Mouse (Mus musculus) right cerebral cortex, postnatal 25 days (tissue): Measurements from ENCODE around the gene Alk.

Experiments
- DNase-seq: peaks from one replicate; pipeline ENCODE4 v3.0.0; 2022

Gene Alk

DNA sequence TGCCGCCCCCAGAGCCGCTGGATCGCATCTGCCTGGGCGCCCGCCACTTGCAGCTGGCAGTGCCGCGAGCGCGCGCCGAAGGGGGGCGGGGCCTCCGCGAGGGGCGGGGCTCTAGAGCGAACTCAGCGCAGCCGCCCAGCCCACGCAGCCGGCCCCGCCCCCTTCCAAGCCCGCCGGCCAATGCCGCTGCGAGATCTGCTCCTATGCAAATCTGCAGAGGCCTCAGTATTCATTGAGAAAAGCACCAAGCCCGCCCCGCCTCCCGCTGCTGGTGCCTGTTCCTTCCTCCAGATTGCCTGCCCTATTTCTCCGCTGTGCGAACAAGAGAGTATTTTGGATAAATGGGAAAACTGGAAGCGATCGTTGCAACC is at the start of gene Alk:
Alk (minus strand) TSS at position 18 of the 371 bp plus-strand sequence.
- DNase-seq: peak; percentile 87

DNA sequence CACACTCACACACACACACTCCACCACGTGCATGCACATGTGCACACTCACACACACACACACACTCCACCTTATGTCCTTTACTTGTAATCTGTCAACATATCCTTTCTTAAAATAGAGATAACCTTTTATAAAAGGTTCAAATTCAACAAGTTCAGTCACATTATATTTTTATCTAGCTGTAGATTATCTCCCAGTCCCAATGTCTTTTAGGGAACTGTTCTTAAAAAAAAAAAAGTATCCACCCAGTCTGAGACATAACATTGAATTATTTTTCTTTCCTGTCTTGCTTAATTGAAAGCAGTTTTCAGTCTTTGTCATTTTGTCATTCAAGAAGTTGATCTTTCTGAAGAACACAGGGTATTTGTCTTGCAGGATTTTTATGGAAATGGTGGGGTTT is 48.4 kb upstream of the Alk start:
- no peak for DNase-seq

DNA sequence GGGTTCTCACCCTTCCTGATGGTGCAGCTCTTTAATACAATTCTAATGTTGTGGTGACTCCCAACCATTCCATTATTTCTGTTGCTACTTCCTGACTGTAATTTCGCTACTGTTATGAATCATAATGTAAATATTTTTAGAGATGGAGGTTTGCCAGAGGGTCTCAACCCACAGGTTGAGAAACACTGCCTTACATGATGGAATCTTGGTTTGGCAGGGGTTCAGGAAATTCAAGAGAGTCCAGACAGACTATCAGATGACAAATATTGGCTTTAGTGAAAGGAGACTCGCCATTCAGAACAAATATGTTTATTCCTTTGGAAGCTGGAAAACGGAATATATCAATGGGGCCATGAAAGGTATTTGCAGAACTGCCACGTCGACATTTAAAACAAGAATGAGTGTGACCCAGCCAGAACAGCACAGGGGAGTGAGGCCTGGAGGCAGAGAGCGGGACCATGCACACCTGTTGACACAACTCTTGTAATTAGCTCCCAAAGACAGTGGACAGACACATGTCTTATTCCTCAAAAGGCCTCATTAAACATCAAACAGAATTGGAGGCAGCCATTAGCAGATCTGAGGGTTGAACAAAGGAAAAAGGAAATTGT is 44.3 kb upstream of the Alk start:
- DNase-seq: no peak

DNA sequence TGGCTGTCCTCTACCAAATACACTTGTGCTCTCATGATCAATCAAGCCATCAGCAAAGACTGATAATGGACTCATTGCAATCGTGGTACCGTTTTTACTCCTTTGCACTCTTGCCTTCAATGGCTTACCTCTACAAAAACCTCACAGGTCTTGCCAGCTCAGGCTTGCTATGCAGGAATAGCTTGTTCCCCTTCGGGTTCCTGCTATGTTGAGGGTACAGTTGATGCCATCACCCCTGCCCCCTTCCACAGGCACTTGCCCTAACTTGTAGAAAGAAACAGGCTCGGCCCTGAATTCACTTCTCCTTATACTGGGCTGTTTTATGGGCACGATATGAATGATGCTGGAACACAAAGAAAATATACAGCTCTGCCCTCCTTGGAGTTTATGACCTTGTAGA is 41.7 kb upstream of the Alk start:
- no peak for DNase-seq

DNA sequence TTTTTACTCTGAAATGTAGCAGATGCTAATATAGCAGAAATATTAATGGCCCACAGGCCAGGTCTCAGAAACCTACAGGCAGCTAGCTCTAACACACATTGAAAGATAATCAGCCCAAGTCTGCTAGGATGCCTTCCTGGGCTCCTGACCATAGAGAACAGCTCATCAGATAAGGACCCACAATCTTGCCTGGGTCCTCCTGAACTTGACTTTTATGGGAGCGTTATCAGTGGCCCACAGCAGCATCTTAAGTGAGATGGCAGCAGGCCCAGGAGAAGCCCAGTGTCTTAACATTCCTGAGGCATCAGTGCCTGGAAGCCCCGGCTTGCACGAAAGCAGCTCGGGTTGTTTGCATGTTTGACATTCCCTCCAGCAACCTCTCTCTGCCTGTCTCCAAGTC is 35.7 kb upstream of the Alk start:
- DNase-seq: no peak

DNA sequence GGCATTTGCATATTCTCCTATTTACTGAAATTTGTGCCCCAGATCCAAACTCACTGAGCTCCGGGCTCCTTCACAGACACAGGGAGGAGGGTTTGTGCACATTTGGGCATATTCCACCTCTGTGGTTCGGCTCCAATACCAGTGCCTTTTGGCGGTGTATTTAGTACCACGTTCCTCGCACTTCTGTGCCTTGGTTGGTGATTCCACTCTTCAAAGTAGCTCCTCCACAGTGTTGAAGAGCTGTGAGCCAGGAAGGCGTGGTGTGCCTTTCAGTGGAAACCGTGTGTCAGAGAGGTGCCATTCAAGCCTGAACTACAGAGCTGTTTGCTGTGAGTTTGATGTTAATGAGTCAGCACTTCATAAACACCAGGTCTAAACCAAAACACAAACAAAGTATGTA is 35.0 kb upstream of the Alk start:
- DNase-seq: no peak

DNA sequence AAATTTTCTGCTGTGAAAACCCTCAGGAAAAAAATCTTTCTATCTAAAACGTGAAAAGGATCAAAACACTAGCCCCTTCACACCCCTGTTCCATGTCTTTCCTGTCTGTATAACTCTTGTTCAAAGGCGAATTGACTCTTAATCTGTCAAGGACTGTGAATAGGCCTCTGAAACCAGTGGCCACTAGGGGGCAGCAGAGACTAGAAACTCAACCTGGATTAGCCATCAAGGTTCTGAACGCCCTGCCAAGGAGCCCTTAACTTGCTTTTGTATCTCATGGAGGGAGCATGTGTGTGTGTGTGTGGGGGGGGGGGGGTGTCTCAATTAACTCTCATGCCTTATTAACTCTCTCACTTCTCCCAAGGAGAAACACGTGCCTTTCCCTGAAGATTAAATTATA is 1.8 kb upstream of the Alk start:
- peak; percentile 72 for DNase-seq

DNA sequence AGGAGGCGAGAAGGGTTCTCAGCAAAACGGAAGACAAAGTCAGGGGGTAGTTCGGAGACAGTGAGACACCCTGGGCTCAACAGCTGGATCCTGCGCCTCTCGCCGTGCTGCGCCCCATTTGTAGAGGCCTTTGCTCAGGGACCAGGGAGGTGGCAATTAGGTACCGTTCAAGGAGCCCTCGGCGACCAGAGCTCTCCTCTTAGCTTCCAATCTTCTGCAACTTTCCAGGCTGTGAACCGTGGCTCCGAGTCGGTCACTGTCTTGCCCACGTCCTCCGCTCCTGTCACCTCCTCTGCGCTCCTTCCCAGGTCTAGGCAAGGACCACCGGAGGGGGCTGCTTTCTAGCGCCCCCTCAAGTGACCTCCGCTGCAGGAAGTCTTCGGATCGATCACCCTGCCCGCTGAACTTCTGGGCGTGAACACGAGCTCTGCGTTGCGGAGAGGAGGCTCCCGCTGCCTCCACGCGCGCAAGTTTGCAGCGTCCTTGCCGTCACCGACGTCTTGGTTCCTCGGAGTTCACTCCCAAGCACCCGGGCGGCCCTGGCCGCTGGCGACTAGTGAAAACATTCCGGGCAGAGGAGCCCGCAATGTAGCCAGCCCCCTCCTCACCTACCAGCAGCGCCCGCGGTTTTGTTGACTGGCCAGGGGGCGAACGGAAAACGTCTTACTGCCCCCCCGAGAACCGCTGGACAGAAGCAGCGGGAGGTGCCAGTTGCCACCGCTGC is 379 bp downstream of the Alk start:
- no peak for DNase-seq

DNA sequence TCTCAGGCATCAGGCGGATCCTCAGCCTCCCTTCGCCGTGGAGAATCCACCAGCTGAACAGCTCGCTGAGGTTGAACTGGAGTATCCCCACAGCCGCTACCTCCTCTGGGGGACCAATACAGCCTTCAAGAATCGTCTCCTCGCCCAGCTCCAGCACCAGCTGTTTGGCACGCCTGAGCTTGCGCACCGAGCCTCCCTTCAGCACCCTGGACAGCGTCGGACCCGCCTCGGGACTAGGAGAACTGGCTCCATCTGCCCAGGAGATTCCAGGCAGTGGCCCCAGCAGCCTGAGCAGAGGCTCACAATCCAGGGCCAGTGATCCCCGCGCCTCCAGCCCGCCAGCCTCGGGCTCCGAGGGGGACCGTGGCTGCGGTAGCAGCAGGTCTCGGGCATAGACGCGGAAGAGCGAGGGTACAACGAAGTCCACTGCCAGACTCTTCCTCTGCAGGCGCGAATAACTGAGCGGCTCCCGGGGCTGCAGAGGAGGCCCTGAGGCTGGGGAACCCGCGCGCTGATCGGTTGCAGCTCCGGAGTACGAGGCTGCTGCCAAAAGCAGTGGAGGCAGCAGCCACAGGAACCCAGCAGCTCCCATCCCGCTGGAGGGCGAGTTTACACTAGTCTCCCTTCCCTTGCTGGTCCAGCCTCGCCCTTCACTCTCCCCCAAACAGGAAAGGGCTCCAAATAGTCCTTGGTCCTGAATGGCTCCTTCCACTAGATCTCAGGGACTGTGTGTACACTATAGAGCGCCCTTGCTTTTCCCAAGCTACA is 1.1 kb downstream of the Alk start:
- peak; percentile 36 for DNase-seq

DNA sequence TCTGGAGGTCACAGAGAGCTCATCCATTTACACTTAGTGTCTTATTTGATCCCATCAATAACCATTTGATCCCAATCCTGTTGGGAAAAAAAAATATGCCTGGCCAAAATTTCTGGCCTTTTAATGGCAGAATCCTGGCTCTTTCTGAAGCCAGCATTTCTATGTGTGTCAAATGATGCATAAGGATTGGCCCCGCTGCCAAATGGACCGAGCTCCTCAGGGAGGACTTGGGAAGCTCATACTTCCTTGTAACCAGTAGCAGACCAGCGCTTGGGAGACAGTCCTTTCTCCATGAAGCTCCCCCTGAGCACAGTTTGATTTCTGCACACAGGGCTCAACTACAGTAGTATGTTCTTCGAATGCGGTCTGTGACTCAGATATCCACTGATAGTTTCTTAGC is 3.6 kb downstream of the Alk start:
- DNase-seq: no peak

DNA sequence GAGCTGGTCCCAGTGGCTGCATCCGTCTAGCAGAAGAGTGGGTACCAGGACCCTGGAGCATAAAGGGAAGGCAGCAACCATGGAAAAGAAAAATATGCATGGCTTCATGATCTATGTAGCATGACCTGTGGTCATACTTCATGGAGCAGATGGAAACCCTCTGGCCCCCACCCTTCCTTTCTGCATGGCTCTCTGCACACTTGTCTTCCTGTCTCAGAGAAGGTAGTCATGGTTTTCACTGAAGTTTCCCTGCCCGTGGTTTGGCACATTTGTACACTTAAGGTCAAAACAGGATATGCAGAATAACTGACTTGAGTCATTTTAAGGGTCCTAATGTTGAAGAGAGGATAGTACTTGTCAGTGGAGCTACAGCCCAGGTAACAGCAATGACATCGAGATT is 16.8 kb downstream of the Alk start:
- no peak for DNase-seq

DNA sequence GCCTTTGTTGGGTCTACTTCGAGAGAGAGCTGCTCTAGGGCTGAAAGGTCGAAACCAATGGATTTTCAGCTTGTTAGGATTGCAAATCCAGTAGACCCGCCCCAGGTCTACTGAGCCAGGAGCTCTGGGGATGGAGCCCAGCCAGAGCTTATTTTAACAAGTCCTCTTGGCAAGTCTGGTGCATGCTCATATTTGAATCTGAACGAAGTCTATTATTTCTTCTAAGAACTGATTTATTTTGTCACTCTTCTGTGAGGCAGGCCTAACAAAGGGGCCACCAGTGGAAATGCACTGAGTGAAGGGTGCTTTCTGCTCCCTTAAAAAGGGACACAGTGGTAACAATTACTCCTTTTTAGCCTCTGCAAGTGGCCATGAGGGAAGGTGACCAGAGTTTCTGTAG is 24.3 kb downstream of the Alk start:
- DNase-seq: no peak

DNA sequence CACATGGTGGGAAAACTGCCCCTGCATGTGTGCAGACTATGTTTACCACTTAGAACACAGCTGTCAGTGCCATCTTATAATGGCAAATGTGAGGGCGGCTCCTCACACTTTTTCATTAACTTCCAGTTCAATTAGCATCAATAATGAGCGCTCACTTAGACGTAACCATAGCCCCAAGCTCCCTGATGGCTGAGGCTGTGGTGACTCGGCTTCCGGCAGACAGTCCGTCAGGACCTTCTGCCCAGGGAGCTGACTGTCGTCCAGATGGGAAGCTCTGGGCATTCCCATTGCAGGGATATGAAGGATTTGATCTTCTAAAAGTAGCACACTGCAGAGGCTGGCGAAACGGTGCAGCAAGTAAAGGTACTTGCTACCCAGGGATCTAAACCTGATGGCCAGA is 25.1 kb downstream of the Alk start:
- DNase-seq: no peak

DNA sequence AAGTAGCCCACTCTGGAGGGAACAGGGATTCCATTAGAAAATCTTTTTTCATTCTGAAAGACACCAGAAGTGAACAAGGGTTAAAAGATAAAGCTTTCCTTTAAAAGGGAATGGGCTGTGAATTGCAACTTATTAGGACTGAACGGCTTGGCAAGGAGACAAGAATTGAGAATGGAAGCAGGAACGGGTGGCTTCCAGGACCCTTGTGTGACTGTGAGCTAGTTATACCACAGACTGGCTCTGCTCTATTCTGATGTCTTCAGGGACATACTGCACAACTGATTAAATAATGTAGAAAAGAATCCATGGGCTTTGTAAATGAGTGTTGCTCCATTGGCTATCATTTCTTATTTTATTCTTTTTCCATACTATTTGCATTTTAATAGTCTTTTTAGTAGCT is 33.0 kb downstream of the Alk start:
- DNase-seq: no peak

DNA sequence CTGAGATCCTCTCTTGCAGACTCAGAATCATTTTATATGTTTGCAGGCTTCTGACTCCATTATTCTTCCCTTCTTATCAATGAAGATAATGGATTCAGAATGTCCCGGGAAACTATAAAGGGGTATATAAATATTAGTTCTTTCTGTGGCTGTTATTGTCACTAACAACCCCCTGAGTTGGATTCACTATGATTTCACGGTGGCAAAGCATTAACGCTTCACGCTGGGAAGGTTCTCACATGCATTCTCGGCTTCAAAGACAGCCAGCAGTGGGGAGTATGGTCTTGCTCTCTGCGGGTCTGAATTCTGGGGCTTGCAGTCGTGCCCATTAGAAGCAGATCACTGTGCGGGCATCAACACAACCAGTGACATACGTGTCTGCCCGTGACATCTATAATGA is 34.9 kb downstream of the Alk start:
- DNase-seq: no peak

DNA sequence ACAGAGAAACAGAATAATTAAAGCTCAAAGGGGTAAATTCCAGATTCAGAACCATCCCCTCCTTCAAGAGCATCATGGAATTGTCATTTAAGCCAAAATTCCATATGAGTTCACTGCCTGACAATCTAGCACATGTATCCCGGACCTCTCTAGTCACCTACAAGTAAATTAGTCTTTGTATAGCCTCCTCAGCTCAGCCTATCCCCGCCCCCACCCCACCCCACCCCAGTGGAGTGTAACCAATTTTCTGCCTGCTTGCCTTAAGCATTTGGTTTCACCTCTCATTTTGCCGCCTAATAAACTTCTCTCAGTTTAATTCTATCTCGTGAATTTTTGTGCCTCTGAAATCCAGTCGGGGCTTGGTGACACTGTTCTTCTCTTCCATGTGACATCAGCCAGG is 41.0 kb downstream of the Alk start:
- DNase-seq: no peak

DNA sequence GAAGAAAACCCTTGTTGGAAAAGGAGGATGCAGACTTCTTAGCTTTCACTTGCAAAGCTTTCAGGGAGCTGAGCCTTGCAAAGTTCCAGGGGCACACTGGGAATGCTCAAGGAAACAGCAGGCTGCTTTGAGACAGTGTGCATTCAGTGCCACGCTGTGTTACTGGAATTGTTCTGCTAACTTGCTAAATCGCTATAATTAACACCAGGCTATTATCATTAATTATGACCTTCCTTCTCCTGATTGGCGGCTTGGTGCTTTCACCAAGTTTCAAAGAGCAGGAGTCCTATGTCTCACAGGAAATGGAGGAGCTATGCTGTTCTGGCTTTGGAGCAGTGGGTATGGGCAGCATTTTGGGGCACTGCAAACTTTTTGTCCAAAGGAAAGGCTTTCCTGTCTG is 43.0 kb downstream of the Alk start:
- DNase-seq: no peak

DNA sequence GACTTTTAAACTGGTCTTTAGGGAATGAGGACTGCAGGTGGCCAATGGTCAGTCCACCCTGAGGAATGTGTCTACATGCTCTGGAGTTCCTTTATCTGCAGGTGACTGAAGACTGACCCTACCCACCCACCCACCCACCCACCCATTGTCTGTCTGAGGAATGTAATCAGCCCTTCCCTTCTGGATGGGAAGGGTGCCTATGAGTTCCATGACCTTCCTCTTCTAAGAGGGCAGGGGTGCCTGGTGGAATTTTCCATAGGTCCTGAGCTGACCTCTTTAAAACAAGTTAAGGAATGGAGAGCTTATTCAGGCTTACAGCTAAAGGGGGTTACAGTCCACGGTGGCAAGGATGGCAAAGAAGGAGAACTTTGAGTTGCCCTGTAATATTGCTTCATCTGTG is 43.7 kb downstream of the Alk start:
- no peak for DNase-seq

DNA sequence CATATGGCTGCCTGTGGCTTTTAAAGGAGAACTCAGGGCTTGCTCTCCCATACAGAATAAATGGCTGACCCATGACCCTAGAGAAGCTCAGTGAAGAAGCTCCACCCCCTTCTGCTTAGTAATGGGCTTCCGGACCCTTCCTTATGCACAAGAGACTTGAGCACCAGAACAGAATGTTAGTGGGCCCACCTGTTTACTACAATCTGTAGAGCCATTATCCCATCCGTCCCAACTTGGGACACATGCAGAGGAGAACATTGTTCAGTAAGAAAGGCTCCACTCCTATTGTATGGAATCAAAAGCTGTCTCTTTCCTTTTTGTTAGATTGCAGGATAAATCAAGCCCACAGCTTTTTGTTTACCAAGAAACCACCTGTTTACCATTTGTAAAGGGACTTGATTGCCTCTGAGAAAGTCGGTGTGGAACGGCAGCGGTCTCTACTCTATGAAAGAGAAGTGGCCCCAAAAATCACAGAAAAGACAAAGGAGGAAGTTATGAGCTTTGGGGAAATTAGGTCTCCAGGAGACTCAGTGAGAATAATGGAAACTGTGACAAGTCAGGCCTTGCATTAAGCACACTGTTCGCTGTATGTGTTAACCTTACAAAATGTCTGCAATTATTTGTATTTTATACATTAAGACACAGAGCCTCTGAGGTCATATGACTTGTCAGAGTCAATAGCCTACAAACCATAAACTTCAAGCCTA is 47.2 kb downstream of the Alk start:
- no peak for DNase-seq

DNA sequence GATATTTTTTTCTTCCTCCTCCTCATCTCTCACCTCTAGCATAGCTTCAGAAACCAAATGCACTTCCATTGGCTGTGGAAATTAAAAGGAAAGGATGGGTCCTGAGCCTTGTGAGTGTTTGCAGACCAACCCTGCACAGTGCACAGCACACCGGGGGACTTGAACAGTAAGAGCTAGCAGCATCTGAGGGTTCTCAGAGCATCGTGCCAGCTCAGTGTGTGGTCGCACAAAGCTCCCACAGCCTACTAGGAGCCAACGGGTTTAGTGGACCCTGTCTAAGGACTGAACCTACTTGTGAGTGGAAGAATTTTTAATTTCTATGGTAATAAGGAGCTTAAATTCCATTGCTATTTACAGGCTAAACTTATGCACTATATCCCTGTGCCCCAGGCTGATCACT is 58.2 kb downstream of the Alk start:
- no peak for DNase-seq

DNA sequence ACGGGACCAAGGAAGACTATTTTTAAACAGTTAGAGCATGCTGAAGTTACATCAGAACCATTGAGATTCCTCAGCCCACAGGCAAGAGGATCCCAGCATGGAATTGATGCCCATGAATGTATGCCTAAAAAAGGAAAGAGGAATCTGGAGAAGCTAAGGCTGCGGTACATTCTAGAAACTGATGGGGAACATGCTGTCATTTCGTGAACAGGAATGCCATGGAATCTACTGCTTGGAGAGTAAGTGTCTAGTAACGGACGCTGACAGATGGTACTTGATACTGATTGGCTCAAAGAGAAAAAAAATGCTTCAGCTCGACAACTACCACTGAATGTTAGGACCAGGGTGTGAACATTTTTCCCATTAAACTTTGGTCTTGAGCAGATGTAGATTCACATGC is 69.1 kb downstream of the Alk start:
- no peak for DNase-seq

DNA sequence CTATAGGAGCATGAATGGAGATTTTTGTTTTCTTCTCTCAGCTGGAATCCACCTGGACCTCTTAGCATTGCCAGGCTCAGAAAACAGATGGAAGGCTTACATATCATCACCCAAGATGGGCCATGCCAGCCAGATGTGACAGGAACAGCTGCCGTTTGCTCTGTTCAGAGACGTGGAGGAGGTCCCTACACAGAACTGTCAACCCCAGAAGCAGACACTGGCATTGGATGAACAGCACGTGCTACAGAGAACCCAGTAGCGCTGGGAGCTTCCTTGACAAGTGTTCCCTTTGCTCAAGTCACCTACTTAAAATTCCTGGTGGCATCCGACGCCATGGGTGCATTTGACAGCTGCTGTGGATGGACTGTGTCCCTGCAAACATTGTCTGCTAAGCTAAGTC is 72.2 kb downstream of the Alk start:
- no peak for DNase-seq

DNA sequence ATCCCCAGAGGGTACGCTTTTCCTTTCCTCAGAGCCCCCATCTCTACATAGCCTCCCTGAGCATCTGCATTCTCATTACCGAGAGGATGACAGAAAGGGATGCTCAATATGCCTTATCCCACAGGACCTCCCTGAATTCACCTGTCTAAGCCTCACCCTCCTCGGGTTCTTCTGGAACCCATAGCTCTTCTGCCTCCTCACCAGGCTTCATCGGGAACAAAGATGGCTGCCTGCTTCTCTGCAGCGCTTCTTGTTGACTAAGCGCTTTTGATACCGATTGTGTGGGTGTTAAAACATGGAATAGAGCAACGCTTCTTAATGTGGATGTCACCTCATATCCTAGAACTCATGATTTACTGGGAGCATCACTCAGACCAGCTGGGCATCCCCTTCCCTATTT is 75.9 kb downstream of the Alk start:
- DNase-seq: no peak

DNA sequence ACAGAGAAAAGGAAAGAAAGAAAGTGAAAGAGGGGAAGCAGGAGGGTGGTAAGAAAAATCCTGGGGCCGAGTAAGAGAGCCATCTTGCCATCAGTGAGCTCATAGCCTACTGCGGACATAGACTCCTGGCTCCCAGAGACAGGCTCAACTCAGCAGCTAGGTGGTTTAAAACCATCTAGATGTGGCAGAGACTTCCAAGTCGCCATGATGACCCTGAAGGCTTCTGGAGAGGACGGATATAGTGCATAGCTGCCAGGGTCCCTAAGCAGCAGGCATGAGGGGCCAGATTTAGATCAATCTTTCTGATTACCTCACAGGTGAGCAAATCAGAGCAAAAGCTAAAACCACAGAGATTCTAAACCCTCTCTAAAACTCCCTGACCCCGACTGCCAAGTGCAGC is 76.9 kb downstream of the Alk start:
- no peak for DNase-seq
